Mouse (Mus musculus): ENCODE data around the gene Bhlha15. TPM values are rescaled to one million over a fixed set of nuclear protein-coding genes. Genes with fewer than 3 reads are reported as not detected.

Bhlha15 gene
- total RNA-seq, 2 experiments from 2014 or later: 0.38 to 0.42 TPM

- no peak for DNase-seq
- intact Hi-C loops (cut with DNase I): no loop called here
Measured at GRCm38 (mm10) chr5:144223899-144224816, 34.1 kb downstream of the Bhlha15 start.

- intact Hi-C loops (cut with DNase I): no loop called here
- no peak for DNase-seq
Measured at GRCm38 (mm10) chr5:144226220-144226619, 36.1 kb downstream of the Bhlha15 start.

GRCm38 (mm10) chr5:144230216-144230615 lies 40.1 kb downstream of the Bhlha15 start:
- intact Hi-C loops (cut with DNase I): no loop called here
- no peak for DNase-seq

- DNase-seq: no peak
- intact Hi-C loops (cut with DNase I): no loop called here
Measured at GRCm38 (mm10) chr5:144231410-144231809, 41.3 kb downstream of the Bhlha15 start.

GRCm38 (mm10) chr5:144232531-144232930 lies 42.4 kb downstream of the Bhlha15 start:
- intact Hi-C loops (cut with DNase I): no loop called here
- no peak for DNase-seq

GRCm38 (mm10) chr5:144234222-144234621 lies 44.1 kb downstream of the Bhlha15 start:
- intact Hi-C loops (cut with DNase I): no loop called here
- no peak for DNase-seq

- no peak for DNase-seq
- intact Hi-C loops (cut with DNase I): no loop called here
Measured at GRCm38 (mm10) chr5:144234714-144235113, 44.6 kb downstream of the Bhlha15 start.

- intact Hi-C loops (cut with DNase I): no loop called here
- no peak for DNase-seq
Measured at GRCm38 (mm10) chr5:144238969-144239368, 48.9 kb downstream of the Bhlha15 start.

Other genes with a start within 250 kb of the Bhlha15 start
- gene Ccz1, start 175.4 kb upstream of the Bhlha15 start, total RNA-seq (2021): 10 to 100 TPM; 60.2 to 67.6 TPM
- gene Ocm, start 163.6 kb upstream of the Bhlha15 start, total RNA-seq (2021): under 1 TPM in 1 of 2 experiments, not detected in 1; 0.93 TPM
- 10 to 100 TPM; 87.1 to 89.8 TPM for gene Lmtk2, start 89.8 kb upstream of the Bhlha15 start, total RNA-seq (2021)
- gene Tecpr1, start 33.3 kb downstream of the Bhlha15 start, total RNA-seq (2021): 10 to 100 TPM; 72.6 to 83.1 TPM
- gene Bri3, start 54.2 kb downstream of the Bhlha15 start, total RNA-seq (2021): 10 to 100 TPM; 68.9 to 72.5 TPM
- under 1 TPM; 0.24 to 0.36 TPM for gene Baiap2l1, start 167.8 kb downstream of the Bhlha15 start, total RNA-seq (2021)

Data from left cerebral cortex, postnatal 4 days (tissue).